Mouse (Mus musculus) right cerebral cortex, postnatal 10 days (tissue): Measurements from ENCODE around the gene Glis3.

ENCODE experiments used
- DNase-seq, 2 experiments: peaks; one replicate each; pipeline ENCODE4 v3.0.0; 2021; ENCODE audit warnings: low spot score in 2 of 2

Gene Glis3

GRCm38 (mm10) chr19:28478055-28478454 is 201.8 kb downstream of the Glis3 start:
- no peak for DNase-seq

DNA sequence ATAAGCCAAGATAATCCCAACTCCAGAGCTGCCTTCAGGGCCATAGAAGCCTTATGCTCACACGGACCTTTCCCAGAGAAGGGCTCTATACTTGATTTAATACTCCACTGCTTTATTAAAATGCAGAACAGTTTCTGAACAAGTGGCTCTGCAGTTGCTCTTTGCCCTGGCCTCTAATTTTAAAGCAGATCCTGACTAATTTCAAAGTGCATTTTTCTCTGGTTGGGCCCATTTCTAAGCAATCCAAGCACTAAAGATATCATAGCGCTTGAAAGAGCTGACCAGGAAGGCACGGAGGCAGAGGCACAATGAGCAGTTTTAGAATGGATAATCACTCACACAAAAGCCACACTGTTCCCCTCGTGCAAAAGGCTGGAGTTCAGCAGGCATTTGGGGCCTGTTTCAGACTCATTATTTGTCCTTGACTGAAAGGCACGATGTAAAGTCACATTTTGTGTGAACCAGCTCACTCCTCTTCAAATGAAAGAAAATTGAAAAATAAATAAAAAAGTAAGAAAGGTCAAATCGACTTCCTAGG is 202.5 kb downstream of the Glis3 start:
- DNase-seq: no peak

- no peak for DNase-seq
Observed at GRCm38 (mm10) chr19:28473621-28474020, 206.3 kb downstream of the Glis3 start.

DNA sequence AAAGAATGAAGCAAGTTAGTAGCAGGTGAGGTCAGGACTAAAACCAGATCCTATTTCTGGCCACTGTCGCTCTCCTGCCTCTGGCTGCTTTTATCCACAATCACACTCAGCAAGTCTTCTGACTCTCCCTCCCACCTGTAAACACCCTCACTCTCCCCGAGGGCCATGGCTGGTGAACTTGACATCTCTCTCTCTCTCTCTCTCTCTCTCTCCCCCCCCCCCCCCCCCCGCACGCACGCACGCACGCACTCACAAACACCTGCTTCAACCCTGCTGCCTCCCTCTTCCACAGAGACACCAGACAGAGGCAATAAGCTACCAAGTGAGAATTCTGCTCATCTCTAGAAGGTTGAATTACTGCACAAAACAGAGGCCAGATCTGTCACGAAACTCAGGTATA is 208.7 kb downstream of the Glis3 start:
- no peak for DNase-seq

DNA sequence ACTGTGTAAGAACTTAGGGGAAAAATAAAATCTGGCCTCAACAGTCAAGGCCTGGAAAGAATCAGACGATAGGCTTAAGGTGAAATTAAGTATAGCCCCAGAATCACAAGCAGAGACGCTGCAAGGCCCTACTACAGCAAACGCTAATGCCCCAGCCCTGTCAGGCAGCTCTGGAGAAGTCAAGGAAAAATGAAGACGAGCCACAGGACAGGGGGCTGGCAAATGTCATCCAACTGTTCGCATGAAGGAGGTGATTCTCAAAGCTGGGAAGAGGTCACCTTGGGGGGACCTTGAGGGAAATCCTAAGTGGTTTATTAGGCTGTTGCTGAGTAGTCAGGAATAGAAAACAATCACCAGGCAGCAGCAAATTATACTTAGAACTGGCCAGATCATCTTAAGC is 214.1 kb downstream of the Glis3 start:
- no peak for DNase-seq

DNA sequence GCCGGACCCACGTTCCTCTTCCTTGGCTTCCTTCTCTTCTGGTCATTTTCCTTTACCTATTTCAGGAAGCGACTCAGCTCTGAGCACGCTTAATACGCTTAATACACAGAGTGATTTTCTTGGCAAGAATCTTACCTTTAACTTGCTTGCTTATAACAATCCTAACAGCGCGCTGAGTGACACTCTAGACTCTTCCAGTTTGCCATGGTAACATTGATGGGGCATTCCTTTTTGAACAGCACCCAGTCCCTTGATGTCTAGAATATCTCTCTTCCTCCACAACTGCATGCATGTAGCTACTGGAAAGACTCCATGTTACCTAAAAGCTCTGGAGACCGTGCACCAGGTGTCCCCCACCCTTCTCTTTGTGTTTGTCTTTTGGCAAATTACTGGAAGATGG is 225.5 kb downstream of the Glis3 start:
- no peak for DNase-seq

DNA sequence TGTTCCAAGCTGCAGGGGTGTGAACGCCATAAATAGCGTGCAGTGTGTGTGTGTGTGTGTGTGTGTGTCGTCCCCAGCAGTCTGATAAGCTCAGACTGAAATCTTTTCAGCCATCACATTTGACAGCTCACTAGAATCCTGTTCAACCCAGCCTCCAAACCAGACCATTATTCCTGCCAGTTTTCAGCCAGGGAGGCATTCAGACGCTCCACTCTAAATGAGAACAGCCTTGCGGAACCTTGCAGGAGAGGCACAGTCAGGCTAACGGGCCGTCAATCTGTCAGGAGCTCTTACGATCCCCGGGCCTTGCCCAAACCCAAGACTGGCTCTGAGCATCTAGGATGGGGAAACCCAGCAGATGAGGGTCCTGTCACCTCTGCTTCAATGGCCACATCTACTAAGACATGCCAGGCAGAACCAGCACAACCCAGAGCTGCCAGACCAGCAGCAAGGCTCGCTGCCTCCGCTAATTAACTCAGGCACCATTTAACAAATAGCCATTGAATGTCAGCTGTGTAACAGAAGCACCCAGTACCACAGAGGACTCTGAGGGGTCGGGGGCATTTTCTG is 226.8 kb downstream of the Glis3 start:
- DNase-seq: peak; percentile 52 to 74

DNA sequence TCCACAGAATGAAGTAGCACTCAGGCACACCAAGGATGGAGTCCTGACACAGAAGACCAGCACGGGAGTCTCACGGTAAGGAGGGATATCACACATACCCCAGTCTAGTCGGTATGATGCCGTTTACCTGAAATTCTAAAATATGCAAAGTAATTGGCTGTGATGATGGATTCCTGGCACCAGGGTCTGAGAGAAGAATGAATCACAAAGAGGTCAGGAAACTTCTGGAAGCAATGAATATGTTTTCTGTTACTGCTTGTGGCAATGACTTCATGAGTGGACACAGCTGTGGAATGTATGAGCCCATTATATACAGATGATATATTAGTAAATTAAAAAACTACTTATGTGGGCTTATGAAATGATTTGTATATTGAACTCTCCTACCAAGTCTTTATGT is 231.1 kb downstream of the Glis3 start:
- no peak for DNase-seq

GRCm38 (mm10) chr19:28442161-28442560 is 237.7 kb downstream of the Glis3 start:
- no peak for DNase-seq

DNA sequence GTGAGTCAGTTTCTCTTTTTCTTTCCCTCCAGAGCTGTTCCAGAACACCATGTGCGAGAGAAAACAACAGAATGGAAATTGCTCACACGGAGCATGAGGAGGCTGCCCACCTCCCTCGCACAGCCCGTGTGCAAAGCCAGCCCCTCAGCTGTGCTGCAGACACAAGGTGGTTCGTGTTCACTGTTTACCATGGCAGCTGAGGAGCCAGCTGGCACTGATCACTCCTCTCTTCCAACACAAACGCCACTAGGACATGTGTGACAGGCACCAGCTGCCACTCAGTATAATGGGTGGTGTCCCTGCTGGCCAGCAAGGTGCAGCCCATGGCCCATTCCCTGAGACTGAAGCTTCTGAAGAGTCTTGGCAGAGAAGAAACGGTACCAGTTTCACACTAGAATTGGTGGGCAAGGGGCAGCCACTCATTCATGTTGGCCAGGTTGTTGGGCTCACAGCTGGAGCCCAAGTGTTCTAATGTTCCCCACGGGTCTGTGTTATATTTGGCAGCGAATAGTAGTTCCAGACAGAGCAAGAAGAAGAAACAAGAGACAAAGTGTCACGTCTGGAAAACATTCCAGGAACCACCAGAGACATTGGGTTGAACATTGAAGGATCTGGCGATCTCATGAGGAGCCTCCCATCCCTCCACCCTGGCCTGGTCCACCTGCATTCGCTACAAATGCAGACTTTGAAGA is 243.3 kb downstream of the Glis3 start:
- peak; percentile 67 to 81 for DNase-seq

DNA sequence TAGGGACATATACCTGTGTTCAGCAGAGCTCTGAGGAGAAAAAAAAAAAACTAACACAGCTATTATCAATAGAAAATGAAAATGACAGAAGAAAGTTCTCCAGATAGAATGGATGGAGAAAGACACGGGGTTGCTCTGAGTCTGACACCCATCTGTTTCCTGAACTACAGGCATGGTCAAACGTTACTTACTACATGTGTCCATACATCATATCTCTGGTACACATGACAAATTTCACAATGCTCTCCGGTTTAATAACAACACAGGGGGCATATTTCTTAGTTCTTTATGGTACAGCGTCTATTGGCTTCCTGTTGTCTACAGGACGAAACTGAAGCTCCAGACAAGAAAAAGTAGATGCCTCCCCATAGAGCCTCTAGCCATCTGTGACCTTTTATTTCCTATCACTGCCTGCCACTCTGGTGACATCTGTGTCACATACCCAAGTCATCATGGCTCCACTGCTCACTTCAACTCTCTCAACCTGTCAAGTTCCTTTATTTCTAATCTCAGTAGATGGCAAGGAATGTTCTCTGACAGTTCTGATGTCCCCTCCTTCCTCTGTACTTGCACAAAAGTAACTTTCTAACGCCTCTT is 251.6 kb downstream of the Glis3 start:
- no peak for DNase-seq

GRCm38 (mm10) chr19:28424180-28424579 is 255.7 kb downstream of the Glis3 start:
- DNase-seq: no peak

DNA sequence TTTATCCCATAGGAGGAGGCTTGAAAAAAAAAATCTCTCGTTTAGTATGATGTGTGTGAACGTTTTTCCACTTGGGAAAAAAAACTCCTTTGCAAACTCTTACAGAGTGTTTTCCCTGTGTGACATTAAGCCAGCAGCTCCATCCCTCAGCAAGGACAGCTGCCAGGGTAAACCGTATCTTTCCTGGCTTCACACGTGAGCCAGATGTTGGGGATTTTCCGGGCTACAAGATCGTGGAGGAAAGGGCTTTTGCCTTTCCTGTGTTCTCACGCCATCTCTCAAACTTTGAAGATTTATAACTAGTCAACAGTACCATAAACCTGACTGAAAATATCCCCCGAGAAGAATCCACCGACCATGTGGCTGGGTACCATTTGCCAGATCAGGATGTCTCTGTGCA is 256.9 kb downstream of the Glis3 start:
- no peak for DNase-seq

- DNase-seq: no peak
Observed at GRCm38 (mm10) chr19:28416069-28416468, 263.8 kb downstream of the Glis3 start.

DNA sequence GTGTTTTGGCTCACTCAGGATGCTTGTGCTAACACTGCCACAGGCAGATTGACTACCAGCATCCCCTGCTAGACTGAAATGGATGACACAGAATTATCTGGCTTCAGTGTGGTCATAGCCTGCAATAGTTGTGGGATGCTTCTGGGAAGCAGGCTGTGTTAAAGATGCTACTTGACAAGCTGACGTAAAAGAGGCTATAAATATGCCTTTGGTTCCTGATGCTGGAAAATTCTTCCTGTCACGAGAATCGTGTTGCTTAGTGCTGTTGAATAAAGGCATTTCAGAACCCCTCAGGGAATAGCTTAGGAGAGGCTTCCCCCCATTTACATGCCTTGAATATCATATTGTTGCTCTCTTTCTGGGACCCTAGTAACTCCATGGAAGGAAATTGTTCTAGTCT is 271.1 kb downstream of the Glis3 start:
- peak in 1 of 2 experiments; percentile 51 for DNase-seq

DNA sequence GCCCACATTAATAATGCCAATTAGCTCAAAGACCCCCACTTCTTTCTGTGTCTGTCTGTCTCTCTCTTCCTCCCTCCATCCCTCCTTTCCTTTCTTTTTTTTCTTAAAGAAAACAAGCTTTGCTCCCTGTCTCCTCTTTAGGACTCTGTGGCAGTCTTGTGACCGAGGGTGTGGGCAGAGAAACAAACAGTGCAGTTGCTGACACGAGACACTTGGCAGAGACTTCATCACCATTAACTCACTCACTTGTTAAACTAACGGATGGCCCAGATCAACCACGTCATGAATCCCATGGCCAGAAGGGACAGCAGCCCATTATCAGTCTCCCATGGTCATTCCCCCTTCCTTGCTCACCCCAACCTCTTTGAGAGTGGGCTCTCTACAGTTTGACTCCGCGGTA is 276.9 kb downstream of the Glis3 start:
- DNase-seq: no peak

DNA sequence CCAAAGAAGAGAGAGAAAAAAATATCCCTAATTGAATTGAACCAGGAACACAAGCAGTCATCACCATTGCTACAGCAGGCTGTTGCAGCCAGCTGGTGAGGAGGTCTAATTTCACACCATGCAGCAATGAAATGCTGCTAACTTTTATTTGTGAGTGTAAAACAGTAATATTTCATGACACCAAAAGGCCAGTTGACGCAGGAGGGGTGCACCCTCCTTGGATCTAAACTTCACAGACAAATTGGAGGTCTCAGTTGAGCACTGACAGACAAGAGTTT is 284.4 kb downstream of the Glis3 start:
- DNase-seq: no peak

GRCm38 (mm10) chr19:28394826-28395583 is 284.9 kb downstream of the Glis3 start:
- DNase-seq: no peak

- no peak for DNase-seq
Observed at GRCm38 (mm10) chr19:28393766-28394165, 286.1 kb downstream of the Glis3 start.

GRCm38 (mm10) chr19:28392838-28393237 is 287.0 kb downstream of the Glis3 start:
- DNase-seq: no peak

DNA sequence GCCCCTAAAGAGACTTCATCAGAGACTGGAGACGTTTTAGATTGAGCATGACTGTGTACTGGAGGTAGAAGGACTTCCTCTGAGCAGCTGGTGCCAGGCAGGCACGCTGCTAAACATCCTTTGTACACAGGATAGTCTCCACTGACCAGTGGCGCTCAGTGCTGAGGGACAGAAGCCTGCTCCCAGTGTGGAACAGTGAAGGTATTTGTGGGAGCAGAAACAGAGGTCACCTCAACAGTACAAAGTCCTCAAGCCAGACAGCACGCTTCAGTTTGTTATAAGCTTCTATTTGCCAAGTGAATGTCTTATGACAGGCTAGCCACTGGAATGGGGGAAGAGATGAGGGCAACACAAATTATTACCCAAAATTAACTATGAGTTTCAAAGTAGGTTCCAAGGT is 289.0 kb downstream of the Glis3 start:
- DNase-seq: no peak

DNA sequence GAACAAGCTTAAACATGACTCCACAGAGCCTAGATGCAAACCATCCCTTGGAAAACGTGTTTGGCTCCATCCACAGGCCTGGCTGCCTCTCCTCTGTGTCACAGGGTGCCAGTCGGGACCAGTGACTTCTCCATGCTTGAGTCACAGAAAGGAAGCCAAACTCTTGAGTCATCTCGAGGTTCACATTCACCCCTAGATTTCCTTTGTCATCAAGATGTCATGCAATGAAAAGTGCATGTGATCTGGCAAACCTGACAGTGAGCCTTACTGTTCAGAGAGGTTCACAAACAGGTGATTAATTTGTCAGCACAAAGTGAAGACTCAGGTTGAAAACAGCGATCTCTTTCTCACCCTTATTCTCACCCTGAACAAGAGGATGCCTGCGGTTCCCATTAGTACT is 290.7 kb downstream of the Glis3 start:
- DNase-seq: no peak

DNA sequence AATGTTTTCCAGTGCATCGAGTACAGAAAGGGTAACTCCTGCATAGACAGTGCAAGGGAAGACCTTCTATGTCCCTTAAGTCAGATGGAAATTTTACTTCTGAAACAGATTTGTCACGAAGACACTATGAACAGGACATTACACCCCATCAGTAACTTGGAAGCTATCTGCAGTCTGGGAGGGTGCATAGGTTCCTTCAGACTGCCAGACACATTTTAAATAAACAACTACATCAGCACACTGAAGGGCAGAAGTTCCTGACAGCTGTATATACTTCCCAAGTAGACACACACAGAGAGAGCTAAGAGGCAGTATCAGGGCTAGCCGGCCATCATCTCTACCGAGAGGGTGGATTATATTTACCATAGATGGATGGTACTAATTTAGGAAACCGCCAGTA is 296.5 kb downstream of the Glis3 start:
- no peak for DNase-seq
